Mouse (Mus musculus): Measurements from ENCODE around the gene Sf3a1.

Gene Sf3a1

DNA sequence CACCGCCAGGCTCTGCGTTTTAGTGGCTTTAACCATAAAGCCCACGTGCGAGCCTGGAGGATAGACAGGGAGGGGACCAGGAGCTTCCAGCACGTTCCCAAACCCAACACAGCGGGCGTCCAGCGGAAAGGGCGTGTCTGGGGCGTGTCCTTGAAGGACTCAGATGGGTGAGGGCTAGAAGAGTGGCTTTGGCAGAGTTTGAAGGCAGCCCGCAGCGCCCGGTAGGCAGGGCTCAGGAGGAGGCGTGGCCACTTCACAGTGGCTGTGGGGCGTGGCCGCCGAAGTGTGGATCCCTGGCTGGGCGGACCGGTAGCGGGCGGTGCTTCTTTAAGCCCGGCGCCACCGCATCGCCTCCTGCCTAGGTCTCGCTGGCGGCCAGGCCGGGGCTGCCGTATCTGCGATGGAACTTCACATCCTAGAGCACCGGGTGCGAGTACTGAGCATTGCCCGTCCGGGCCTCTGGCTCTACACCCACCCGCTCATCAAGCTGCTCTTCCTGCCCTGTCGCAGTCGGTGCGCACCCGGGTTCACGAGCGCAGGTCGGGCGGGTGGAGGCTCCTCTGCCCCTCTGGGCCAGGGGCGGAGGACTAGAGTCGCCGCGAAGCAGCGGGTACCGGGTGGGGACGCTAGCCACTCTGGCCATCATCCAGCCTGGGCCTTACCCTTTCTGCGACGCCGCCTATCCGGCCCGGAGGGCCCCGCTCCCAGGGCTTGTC is 57.9 kb downstream of the Sf3a1 start, which contains the start of gene Castor1:
Gene Castor1 (plus strand): TSS at position 312 of the 716 bp plus-strand sequence.
- peak; percentile 97 for DNase-seq (ENCODE audit: low spot score)

DNA sequence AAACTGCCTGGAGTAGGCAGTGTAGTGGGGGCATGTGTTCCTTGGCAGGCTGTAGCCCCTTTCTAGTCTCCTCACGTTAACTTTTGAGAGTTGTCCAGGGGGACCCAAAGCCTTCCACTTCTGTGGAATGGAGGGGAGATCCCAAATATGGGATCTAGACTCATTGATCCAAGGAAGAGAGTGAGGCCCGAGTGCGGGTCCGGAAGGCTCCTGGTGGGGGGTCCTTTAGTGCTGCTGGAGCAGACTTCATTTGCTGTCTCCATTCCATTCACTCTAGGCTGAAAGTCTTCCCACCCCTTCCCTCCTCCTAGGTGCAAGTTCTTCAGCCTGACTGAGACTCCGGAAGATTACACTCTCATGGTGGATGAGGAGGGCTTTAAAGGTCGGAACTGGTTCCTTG is 58.5 kb downstream of the Sf3a1 start:
- no peak for DNase-seq (ENCODE audit: low spot score)

DNA sequence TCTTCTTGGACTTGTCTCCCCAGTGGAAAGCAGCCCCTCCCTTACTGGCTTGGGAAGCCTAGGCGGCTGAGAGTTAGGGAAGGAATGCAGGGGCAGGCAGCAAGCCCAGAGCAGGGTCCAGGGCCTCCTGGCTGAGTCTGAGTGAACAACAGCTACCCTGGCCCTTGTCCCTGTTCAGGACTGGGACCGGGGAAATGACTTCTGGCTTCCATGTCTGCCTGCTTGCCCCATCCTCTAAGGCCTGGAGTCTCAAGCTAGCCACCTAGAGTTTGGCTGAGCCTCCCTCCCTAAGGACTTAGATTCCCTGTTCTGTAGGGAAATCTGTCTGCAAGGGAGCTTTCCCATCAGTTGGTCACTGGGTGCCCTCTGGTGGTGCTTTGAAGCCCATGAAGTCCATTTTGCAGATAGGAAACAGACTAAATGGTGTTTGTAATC is 59.2 kb downstream of the Sf3a1 start:
- DNase-seq (ENCODE audit: low spot score): peak; percentile 89

DNA sequence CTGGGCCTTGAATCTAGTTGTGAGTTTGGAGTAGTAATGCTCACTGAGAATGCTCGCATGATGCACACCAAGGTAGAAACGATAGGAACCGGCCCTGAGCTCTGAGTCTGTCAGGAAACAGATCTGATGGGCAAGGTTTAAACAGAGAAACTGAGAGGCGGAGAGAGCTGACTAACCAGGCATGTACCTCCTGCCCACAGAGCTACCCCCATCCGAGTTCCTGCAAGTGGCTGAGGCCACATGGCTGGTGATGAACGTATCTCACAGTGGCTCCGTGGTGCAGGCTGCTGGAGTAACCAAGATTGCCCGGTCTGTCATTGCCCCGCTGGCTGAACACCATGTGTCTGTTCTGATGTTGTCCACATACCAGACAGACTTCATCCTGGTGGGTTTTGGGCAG is 59.8 kb downstream of the Sf3a1 start:
- DNase-seq (ENCODE audit: low spot score): no peak

DNA sequence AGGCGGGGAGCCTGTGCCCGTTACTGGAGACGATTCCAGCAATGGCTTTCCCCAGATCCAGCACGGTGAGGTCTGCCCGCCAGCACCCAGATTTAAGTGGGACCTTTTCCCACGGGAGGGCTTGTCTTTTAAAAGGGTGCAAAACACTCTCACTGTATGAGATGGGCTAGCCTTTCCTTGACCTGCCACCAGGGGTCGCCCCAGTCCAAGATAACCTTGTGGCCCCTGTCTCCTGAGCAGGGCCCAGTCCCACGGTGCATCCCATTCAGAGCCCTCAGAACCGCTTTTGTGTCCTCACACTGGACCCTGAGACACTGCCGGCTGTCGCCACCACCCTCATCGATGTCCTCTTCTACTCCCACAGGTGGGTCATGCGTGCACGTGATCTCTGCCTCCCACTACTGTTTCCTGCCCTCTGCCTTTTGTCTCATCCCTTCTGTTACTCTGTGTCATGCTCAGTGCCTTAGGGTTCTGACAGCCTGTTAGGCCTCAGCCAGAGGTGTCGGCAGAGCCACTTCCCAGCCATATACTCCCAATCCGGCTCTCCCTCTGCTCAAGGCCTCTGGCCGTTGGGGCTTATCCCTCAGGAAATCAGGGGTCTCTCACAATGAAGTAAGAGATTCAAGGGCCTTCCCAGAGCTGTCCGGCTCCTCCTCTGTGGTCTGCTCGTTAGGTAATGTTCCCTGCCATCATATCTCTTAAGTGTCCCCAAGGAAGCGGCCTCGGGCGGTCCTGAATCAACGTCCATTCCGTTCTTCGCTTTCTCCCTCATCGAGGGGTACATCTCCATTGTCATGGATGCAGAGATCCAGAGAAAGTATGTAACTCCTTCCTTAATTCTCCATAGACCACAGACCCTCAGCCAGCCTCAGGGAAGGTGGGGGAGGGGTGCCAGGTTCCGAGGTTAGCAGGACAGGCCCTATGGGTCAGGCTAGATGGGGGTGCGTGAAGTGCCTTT is 60.6 kb downstream of the Sf3a1 start:
- DNase-seq (ENCODE audit: low spot score): peak; percentile 80

DNA sequence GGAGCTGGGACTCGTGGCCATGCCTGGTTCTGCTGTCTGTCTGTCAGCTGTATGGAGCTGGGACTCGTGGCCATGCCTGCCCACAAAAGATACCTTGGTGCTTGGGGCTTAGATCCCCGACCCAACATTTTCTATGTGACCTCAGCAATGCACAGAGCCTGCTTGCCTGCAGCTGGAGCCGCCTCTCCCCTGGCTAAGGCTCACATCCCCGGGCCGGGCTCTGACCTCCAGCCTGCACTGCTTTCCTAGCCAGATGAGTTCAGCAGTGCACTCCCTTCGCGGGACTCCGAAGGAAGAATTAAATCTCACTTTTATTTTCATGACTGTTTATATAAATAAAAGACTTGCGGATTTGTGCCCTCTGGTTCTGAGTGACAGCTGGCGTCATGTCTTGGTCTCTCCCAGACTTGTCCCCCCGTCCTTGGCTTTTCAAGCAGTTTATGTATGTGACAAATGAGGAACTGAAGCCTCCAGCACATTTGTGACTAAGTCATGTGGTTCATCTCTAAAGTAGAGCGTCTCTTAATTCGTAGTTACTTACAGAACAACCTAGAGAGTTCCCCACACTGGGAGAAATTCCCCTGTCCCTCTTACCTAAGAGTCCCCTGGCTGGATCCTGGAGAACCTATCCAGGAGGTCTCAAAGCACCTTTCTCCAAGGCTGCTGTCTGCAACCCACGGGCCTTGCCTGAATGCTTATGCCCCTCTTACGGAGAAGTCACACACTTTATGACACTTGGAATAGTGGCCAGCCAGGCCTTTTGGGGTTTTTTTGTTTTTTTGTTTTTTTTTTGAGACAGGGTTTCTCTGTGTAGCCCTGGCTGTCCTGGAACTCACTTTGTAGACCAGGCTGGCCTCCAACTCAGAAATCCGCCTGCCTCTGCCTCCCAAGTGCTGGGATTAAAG is 62.1 kb downstream of the Sf3a1 start:
- DNase-seq (ENCODE audit: low spot score): no peak

DNA sequence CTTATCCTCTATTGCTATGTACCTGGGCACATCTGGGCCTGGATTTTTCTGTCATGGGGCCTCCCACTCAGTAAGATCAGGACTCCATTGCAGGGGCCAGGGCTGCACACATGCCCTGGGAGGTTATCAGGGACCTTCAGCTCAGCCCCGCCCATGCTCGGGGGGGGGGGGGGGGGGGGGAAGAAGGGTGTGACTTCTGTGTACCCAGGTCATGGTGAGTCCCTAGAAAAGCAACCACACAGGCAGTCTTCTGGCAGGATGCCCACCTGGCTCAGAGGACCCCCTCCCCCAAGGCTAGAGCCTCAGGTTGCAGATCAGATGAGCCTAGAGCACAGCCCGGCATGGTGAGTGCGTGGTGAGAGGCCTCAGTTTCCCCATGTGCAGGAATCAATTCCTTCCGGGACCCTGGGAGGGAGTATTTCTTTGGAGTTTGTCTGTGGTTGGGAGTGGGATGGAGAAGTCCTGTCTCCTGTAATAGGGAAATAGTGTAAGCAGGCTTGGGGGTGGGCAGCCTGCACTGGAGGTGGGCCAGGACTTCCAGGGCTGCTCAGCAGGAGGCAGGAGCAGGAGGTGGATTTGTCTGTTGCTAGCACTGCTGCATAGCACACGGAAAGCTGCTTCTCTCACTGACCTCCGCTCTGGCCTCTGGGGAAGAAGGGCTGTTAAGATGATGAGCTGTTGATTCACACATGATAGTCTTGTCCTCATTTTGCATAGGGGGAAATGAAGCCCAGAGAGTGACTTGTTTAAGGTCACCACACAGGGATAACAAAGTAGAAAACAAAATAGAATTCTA is 63.4 kb downstream of the Sf3a1 start:
- no peak for DNase-seq (ENCODE audit: low spot score)

DNA sequence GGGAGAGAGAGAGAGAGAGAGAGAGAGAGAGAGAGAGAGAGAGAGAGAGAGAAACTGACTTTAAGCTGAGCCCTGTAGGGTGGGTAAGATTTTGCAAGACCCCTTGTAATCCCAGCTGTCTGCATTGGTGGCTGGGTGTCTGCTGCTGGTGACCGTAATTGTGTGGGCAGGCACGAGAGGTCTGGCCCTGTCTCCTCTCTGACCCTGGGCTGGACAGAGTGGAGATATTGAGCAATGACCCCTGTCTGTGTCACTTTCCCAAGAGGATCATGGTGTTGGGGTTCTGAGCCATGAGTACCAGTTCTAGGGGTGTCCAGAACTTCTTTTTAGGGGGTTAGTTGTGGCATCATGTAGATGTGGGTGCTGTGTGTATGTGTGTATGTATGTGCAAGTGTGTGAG is 64.1 kb downstream of the Sf3a1 start:
- DNase-seq (ENCODE audit: low spot score): no peak

DNA sequence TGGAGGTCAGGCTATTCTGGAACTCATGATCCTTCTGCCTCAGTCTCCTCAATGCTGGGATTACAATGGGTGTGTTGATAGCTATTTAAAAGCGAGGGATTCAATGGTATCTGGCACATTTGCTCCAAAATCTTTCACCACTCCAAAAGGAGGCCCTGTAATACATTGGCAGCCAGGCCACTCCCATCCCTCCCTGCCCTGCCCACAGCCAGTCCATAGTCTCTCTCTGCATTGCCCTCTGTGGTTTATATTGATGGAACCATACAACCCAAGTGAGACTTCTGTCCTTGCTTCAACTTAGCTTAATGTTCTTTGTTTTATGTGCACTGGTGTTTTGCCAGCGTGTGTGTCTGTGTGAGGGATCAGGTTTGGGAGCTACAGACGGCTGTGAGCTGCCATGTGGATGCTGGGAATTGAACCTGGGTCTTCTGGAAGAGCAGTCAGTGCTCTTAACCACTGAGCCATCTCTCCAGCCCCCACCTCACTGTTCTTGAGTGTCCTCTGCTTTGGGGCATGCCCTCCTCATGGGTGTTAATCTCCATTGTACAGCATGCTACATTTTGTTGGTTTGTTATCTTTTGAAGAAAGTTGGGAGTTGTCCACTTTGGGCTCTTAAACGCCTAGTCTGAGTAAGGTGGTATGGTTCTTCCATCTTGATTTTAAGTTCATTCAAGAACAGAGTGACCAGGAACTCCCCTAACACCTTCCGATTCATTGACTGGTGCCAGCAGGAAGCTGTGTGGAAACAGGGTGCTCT is 66.6 kb downstream of the Sf3a1 start:
- no peak for DNase-seq (ENCODE audit: low spot score)

DNA sequence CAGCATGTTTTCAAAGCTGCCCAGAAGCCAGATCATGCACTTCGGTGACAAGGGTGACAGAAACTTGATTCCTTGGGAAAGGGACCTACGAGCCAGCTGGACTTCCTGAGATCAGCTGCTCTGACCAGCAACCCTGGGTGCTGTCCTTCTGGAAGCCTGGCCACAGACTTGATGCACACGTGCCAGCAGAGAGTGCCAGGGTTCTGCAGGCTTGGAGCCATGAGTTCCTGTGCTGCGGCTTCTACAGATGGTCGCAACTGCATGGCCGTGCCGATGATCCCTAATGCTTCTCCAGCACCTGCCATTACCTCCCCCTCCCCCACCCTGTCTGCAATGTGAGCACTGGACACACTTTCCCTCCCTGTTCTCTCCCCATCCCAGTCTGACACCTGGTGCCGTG is 68.3 kb downstream of the Sf3a1 start:
- no peak for DNase-seq (ENCODE audit: low spot score)

DNA sequence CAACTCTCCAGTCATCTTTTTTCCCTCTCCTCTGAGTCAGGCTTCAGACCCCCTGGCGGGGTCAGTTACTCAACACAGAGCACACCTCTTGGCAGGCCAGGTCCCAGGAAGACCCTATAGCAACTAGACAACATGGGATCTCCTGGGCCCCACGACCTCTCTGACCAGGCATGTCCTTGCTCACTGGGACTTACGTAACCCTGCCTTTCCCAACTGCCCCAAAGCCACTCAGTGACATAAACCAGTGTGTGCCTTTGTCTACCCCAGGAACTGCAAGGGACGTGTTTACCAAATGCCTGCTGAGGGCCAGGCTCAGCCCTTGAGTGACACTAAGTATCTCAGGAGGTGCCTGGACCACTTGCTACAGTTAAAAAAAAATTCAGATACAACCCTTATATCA is 69.7 kb downstream of the Sf3a1 start:
- no peak for DNase-seq (ENCODE audit: low spot score)

DNA sequence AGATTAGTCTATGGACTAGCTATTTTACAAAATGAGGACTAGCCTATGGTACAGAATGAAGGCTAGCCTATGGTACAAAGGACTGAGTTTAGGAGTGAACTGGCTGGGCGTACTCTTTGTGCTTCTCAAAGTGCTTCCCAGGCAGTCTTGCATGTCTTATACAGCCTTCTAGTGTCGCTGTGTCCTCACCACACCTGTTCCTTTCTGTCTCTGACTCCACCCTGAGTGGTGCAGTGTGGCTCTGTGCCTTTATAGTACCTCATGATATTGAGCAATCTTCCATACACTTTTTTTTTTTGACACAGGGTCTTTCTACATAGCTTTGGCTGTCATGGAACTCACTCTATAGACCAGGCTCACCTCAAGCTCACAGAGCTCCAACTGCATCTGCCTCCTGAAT is 71.3 kb downstream of the Sf3a1 start:
- DNase-seq (ENCODE audit: low spot score): no peak

Measured in lung, postnatal 25 days (tissue).